Mouse (Mus musculus) kidney, adult 2 months (tissue): ENCODE results near the gene Igsf6. TPM values are rescaled to one million over a fixed set of nuclear protein-coding genes. Genes with fewer than 3 reads are reported as not detected.

Source experiments
- DNase-seq: peaks from one replicate; pipeline ENCODE4 v3.0.0; 2021
- H3K27ac ChIP-seq: fragments of 200-500 bp; 2 replicates; pipeline ENCODE4 v1.5.1; 2012; ENCODE audit warnings: low read depth, low read length, control low read depth, inconsistent platforms; ENCODE audit not compliant: insufficient read depth
- H3K27me3 ChIP-seq: fragments of 200-500 bp; replicated peaks from 2 replicates; pipeline ENCODE4 v1.6.1; 2012; ENCODE audit warnings: mild to moderate bottlenecking, moderate library complexity, low read length, inconsistent platforms; ENCODE audit not compliant: control insufficient read depth, insufficient read depth
- H3K36me3 ChIP-seq: fragments of 200-500 bp; 2 replicates; pipeline ENCODE4 v1.6.1; 2012; ENCODE audit warnings: mild to moderate bottlenecking, moderate library complexity, low read length, inconsistent platforms; ENCODE audit not compliant: control insufficient read depth, insufficient read depth
- H3K4me1 ChIP-seq: fragments of 200-500 bp; 2 replicates; pipeline ENCODE4 v1.6.1; 2011; ENCODE audit warnings: low read length; ENCODE audit not compliant: control insufficient read depth, insufficient read depth
- H3K4me3 ChIP-seq: fragments of 200-500 bp; 2 replicates; pipeline ENCODE4 v1.5.1; 2011; ENCODE audit warnings: mild to moderate bottlenecking, low read depth, low read length, control low read depth; ENCODE audit not compliant: insufficient read depth
- CTCF ChIP-seq: fragments of 200-500 bp; conservative IDR thresholded peaks from 2 replicates; pipeline ENCODE4 v1.5.1; 2011; ENCODE audit warnings: low read depth, mild to moderate bottlenecking, control low read depth, low read length, moderate library complexity, mixed read lengths; ENCODE audit not compliant: insufficient read depth, insufficient read length
- POLR2A ChIP-seq: fragments of 200-500 bp; IDR thresholded peaks from one replicate; pipeline ENCODE4 v1.6.1; 2011; ENCODE audit warnings: low read depth, low read length, control low read depth
- WGBS: fragments of 180-500 bp; shearing (Covaris S2); methylation state at CpG from one replicate; pipeline ENCODE4 v1.1.7; 2018; 5-methylcytosine and 5-hydroxymethylcytosine counted together
- polyA plus RNA-seq: library from polyadenylated mRNA; depleted of rRNA; stranded (reverse); fragments of >200 nt; gene quantifications from 2 replicates; pipeline ENCODE4 v1.2.3, GENCODE M21; 2012

The Igsf6 gene
- polyA plus RNA-seq, 1 experiment: 0.63 TPM

GRCm38 (mm10) chr7:121059477-121060218, 14.7 kb downstream of the Igsf6 start:
- Histone ChIP-seq H3K36me3 (peaks cover 3% of the 10 kb centered on the region; the same call in 1 of the 2 replicates), H3K27ac (peak overlapping the region; percentile 29; the same call in 1 of the 2 replicates), H3K4me1 (peaks cover 4% of the 10 kb centered on the region; the same call in 1 of the 2 replicates), H3K27me3 (no peaks in the 10 kb centered on the region), H3K4me3 (no peak overlapping the region)
- 29% methylated on average over 6 of the region's 6 CpGs for WGBS
- no peak for TF ChIP-seq POLR2A
- no peak for TF ChIP-seq CTCF
- no peak for DNase-seq

- WGBS: 91% methylated on average over 4 of the region's 4 CpGs
- no peak overlapping the region for H3K4me3 ChIP-seq
- no peak overlapping the region for H3K27ac ChIP-seq
- no peak for DNase-seq
- TF ChIP-seq POLR2A (no peak), CTCF (no peak)
- H3K27me3 ChIP-seq: no peaks in the 10 kb centered on the region
- peaks cover 2% of the 10 kb centered on the region for H3K36me3 ChIP-seq
- H3K4me1 ChIP-seq: no peaks in the 10 kb centered on the region
Measured at GRCm38 (mm10) chr7:121053071-121053470, 21.3 kb downstream of the Igsf6 start.

GRCm38 (mm10) chr7:121047624-121048023, 26.7 kb downstream of the Igsf6 start:
- 88% methylated on average over 2 of the region's 2 CpGs for WGBS
- Histone ChIP-seq H3K27ac (no peak overlapping the region), H3K4me3 (no peak overlapping the region), H3K27me3 (no peaks in the 10 kb centered on the region), H3K36me3 (no peaks in the 10 kb centered on the region; the same call in 1 of the 2 replicates), H3K4me1 (peaks cover 21% of the 10 kb centered on the region)
- TF ChIP-seq POLR2A: no peak
- TF ChIP-seq CTCF: no peak
- no peak for DNase-seq

GRCm38 (mm10) chr7:121045671-121046453, 28.5 kb downstream of the Igsf6 start:
- Histone ChIP-seq H3K27ac (peak overlapping the region; percentile 94), H3K4me3 (no peak overlapping the region), H3K27me3 (no peaks in the 10 kb centered on the region), H3K4me1 (peaks cover 29% of the 10 kb centered on the region), H3K36me3 (no peaks in the 10 kb centered on the region; the same call in 1 of the 2 replicates)
- TF ChIP-seq POLR2A (no peak), CTCF (no peak)
- 38% methylated on average over 6 of the region's 6 CpGs for WGBS
- peak; percentile 63 for DNase-seq

DNA sequence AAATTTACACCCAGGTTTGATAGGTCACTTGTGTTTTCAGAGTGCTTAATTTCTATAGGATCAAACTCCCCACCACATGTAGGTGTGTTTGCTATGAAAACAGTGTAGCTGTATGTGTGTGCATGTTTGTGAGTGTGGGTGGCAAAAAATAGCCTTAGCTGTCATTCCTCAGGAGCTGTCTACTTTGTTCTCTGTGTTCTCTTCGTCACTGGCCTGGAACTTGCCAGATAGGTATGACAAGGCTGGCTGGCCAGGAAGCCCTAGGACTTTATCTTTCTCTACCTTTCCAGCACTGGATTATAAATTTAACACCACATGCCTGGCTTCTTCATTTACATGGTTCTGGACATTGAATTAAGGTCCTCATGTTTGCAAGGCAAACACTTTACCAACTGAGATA, 30.1 kb downstream of the Igsf6 start:
- no peak for DNase-seq
- Histone ChIP-seq H3K36me3 (no peaks in the 10 kb centered on the region), H3K27me3 (no peaks in the 10 kb centered on the region), H3K4me1 (peaks cover 32% of the 10 kb centered on the region), H3K4me3 (no peak overlapping the region), H3K27ac (no peak overlapping the region)
- 28% methylated on average over 1 of the region's 1 CpGs for WGBS
- no peak for TF ChIP-seq CTCF
- no peak for TF ChIP-seq POLR2A

GRCm38 (mm10) chr7:121043510-121043909, 30.9 kb downstream of the Igsf6 start:
- no peak overlapping the region for H3K27ac ChIP-seq
- peaks cover 34% of the 10 kb centered on the region for H3K4me1 ChIP-seq
- 76% methylated on average over 1 of the region's 1 CpGs for WGBS
- DNase-seq: no peak
- no peaks in the 10 kb centered on the region for H3K27me3 ChIP-seq
- no peak overlapping the region for H3K4me3 ChIP-seq
- H3K36me3 ChIP-seq: no peaks in the 10 kb centered on the region
- TF ChIP-seq CTCF (no peak), POLR2A (no peak)

GRCm38 (mm10) chr7:121043004-121043403, 31.4 kb downstream of the Igsf6 start:
- Histone ChIP-seq H3K27me3 (no peaks in the 10 kb centered on the region), H3K36me3 (no peaks in the 10 kb centered on the region), H3K27ac (peak overlapping the region; percentile 8; the same call in 1 of the 2 replicates), H3K4me3 (no peak overlapping the region), H3K4me1 (peaks cover 34% of the 10 kb centered on the region)
- no peak for DNase-seq
- TF ChIP-seq CTCF (no peak), POLR2A (no peak)
- 80% methylated on average over 3 of the region's 3 CpGs for WGBS
